Mouse (Mus musculus) cortical plate, adult 2 months (tissue): Measurements from ENCODE around the gene Gm29609. TPM values are rescaled to one million over a fixed set of nuclear protein-coding genes. Genes with fewer than 3 reads are reported as not detected.

Experiments used
- H3K27ac ChIP-seq: fragments of 200-500 bp; 2 replicates; pipeline ENCODE4 v1.5.1; 2012; ENCODE audit warnings: low read length, control low read depth, inconsistent platforms; ENCODE audit not compliant: insufficient read depth
- H3K4me1 ChIP-seq: fragments of 200-500 bp; 2 replicates; pipeline ENCODE4 v1.6.1; 2011; ENCODE audit warnings: low read length; ENCODE audit not compliant: control insufficient read depth, insufficient read depth
- H3K4me3 ChIP-seq: fragments of 200-500 bp; 2 replicates; pipeline ENCODE4 v1.5.1; 2011; ENCODE audit warnings: mild to moderate bottlenecking, low read length, control low read depth; ENCODE audit not compliant: insufficient read depth
- CTCF ChIP-seq: fragments of 200-500 bp; IDR thresholded peaks from 2 replicates; pipeline ENCODE4 v1.5.1; 2011; ENCODE audit warnings: mild to moderate bottlenecking, control low read depth, low read length; ENCODE audit not compliant: insufficient read depth; ENCODE audit errors: extremely low read depth
- POLR2A ChIP-seq: fragments of 200-500 bp; IDR thresholded peaks from 2 replicates; pipeline ENCODE4 v1.6.1; 2011; ENCODE audit warnings: mild to moderate bottlenecking, low read length, control low read depth; ENCODE audit not compliant: insufficient read depth; ENCODE audit errors: extremely low read depth
- polyA plus RNA-seq: library from polyadenylated mRNA; depleted of rRNA; stranded (reverse); fragments of >200 nt; gene quantifications from 2 replicates; pipeline ENCODE4 v1.2.3, GENCODE M21; 2012

Gm29609 gene
- polyA plus RNA-seq, 1 experiment: 2.8 TPM

DNA sequence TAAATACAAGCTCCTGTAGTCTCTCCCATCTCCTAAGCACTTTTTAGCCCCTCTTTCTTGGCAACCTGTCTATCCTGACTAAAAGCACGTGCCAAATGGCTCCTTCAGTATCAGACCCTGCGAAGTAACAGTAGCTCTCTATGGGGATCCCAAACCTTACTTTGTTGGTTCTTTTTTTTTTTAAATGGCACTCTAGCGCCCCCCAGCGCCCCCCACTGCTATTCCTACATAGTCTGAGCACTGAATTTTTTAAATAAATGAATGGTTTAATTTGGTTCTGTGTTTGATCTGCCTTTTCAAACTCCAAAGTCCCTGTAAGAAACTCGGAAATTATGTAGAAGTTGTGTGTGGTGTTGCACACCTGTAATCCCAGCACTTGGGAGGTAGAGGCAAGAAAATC is 53.7 kb downstream of the Gm29609 start:
- TF ChIP-seq CTCF (0 out of 2 replicates have a peak, but pooled peaks have one; percentile 6), POLR2A (no peak)
- Histone ChIP-seq H3K27ac (no peak overlapping the region), H3K4me1 (no peaks in the 10 kb centered on the region), H3K4me3 (no peak overlapping the region)

DNA sequence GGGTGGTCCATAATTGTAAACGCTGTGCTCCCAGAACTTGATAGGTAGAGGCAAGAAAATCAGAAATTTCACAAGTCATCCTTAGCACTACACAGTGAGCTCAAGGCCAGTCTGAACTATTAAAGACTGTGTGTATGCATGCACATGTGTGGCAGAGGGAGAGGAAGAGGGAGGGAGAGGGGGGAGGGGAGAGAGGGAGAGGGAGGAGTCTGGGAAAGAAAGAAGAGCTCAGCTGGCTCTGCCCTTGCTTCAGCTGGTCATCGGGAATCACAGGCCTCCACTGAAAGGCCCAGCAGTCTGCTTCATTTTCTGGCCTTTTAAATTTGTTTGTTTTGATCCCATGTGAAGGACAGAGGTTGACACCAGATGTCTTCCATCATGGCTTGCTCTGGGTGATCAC is 56.2 kb downstream of the Gm29609 start:
- Histone ChIP-seq H3K4me3 (no peak overlapping the region), H3K27ac (no peak overlapping the region), H3K4me1 (no peaks in the 10 kb centered on the region)
- TF ChIP-seq POLR2A (no peak), CTCF (no peak)

- no peak overlapping the region for H3K27ac ChIP-seq
- H3K4me1 ChIP-seq: no peaks in the 10 kb centered on the region
- H3K4me3 ChIP-seq: no peak overlapping the region
- TF ChIP-seq POLR2A: no peak
- no peak for TF ChIP-seq CTCF
These were observed 58.6 kb downstream of the Gm29609 start for GRCm38 (mm10) chr5:31121111-31121510.

DNA sequence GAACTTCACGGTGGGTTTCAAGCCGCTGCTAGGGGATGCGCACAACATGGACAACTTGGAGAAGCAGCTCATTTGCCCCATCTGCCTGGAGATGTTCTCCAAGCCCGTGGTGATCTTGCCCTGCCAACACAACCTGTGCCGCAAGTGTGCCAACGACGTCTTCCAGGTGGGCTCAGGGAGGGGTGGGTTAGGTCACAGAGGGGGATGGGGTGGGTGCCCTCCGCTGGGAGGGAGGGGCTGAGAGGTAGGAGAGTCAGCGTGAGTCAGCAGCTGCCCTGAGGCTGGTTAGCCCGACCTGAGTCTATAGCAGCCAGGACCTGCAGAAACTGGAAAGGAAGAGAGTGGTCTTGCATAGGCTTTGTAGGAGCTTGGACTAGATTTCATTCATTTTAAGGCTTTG is 62.8 kb downstream of the Gm29609 start:
- H3K4me1 ChIP-seq: no peaks in the 10 kb centered on the region
- no peak for TF ChIP-seq POLR2A
- TF ChIP-seq CTCF: no peak
- H3K4me3 ChIP-seq: no peak overlapping the region
- H3K27ac ChIP-seq: no peak overlapping the region

DNA sequence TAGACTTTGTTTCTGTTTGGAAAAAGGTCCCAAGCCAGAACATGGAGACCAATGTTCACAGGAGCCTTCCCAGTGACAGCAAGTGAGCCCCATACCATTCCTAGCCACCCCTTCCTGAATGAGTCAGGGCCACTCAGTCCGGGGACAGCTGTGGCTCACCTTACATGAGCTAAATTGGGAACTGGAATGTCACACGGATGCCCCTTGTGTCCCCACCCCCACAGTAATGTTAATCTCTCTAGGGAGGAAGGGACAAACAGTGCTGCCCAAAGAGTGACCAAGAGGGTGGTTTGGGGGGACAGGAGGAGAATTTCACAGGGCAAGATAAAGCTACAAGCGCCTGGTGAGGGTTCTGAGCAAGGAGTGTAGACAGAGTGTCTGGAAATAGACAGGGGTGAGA is 63.4 kb downstream of the Gm29609 start, which contains the start of gene Trim54:
TSS of gene Trim54 (plus strand) at position 359 of the 400 bp plus-strand sequence.
- TF ChIP-seq CTCF: no peak
- TF ChIP-seq POLR2A: no peak
- no peak within 1 kb of the TSS for H3K4me3 ChIP-seq
- H3K27ac ChIP-seq: no peak within 1 kb of the TSS
- H3K4me1 ChIP-seq: no peaks in the 10 kb centered on the region

GRCm38 (mm10) chr5:31110781-31111180 is 68.9 kb downstream of the Gm29609 start:
- no peak overlapping the region for H3K4me3 ChIP-seq
- no peak for TF ChIP-seq POLR2A
- peak; percentile 32; the same call in 1 of the 2 replicates for TF ChIP-seq CTCF
- no peaks in the 10 kb centered on the region for H3K4me1 ChIP-seq
- H3K27ac ChIP-seq: no peak overlapping the region

DNA sequence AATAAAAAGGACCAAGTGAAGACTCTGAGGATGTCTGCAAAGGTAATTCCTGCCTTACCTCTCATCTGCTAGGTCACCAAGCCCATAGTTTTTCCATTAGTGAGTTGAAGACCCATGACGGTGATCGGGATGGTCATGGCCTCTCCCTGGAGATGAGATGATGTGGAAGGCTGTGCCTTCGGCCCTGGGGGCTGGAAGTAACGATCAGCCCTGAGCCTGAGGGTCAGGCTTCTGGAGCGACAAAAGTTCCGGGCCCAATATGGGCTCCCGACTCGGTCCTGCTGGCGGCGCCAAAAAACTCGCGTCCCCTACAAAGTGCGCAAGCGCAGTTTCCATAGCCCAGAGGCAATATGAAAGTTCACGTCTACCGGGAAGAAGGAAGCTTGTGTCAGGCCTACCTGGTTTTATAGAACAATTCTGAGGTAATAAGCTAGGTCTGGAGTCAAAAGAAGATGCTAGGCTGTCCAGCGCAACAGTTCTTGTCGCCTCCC is 71.7 kb downstream of the Gm29609 start, which contains the start of gene Slc30a3:
TSS of gene Slc30a3 (minus strand) at position 238 of the 491 bp plus-strand sequence.
- no peak within 1 kb of the TSS for H3K4me3 ChIP-seq
- H3K4me1 ChIP-seq: no peaks in the 10 kb centered on the region
- no peak within 1 kb of the TSS for H3K27ac ChIP-seq
- TF ChIP-seq CTCF (no peak), POLR2A (no peak)

DNA sequence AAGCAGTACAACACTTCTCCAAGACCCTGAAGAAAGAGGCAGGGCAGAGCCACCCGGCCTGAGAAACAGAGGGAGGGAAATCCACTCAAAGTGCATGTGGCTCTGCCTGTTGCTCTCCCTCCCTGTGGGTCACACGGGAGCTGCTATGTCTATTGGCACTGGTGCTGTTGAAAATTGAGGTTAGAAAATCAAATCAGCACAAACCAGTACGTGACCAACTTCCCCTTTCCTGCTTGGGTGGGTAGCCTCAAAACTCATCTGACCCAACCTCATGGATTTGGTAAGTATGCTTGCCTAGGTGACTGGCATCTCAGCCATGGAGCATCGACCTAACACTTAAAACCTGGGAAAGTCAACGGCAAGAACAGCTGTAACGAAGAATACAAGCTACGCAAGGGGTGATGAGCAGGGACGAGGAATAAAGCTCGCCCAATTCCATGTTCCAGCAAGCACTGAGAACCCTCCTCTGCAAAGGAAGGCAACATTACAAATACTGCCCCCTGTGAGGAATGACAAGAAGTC is 73.8 kb downstream of the Gm29609 start, which contains the start of gene Dnajc5g:
TSS of gene Dnajc5g (plus strand) at position 472 of the 522 bp plus-strand sequence.
- no peak within 1 kb of the TSS for H3K4me3 ChIP-seq
- H3K27ac ChIP-seq: no peak within 1 kb of the TSS
- no peaks in the 10 kb centered on the region for H3K4me1 ChIP-seq
- no peak for TF ChIP-seq CTCF
- no peak for TF ChIP-seq POLR2A

GRCm38 (mm10) chr5:31095711-31096480 is 83.8 kb downstream of the Gm29609 start:
- TF ChIP-seq POLR2A (no peak), CTCF (no peak)
- Histone ChIP-seq H3K4me1 (no peaks in the 10 kb centered on the region), H3K4me3 (peak overlapping the region; percentile 3; the same call in 1 of the 2 replicates), H3K27ac (no peak overlapping the region)
